Mouse (Mus musculus) E14TG2a.4 (cell line): ENCODE data around the gene Iqcf1.

Experiments
- CTCF ChIP-seq: conservative IDR thresholded peaks from 2 replicates; pipeline ENCODE4 v1.5.1; 2014; ENCODE audit warnings: low read length
- NANOG ChIP-seq: IDR thresholded peaks from 2 replicates; pipeline ENCODE4 v1.6.1; 2014; ENCODE audit warnings: borderline replicate concordance, low read length, mixed read lengths
- POU5F1 ChIP-seq: IDR thresholded peaks from 2 replicates; pipeline ENCODE4 v1.6.1; 2014; ENCODE audit warnings: low read length, borderline replicate concordance

GRCm38 (mm10) chr9:106457163-106457559 is 42.6 kb upstream of the Iqcf1 start:
- TF ChIP-seq CTCF (no peak), NANOG (no peak), POU5F1 (no peak)
